Mouse (Mus musculus): ENCODE results near the gene Prn. TPM values are rescaled to one million over a fixed set of nuclear protein-coding genes. Genes with fewer than 3 reads are reported as not detected.
A peak's percentile ranks its signal among the peaks of the same experiment; 100 is the strongest.

The Prn gene
- polyA plus RNA-seq, 1 experiment from 2014 or later: not detected

GRCm38 (mm10) chr2:131908351-131908861, 1.4 kb upstream of the Prn start:
- no peak overlapping the region for H3K4me3 ChIP-seq (ENCODE audit: low read depth, low read length)
- H3K36me3 ChIP-seq (replicated peaks; ENCODE audit: control insufficient read depth, insufficient read depth, low read depth, low read length): no peaks in the 10 kb centered on the region
- H3K9me3 ChIP-seq (replicated peaks; ENCODE audit: control insufficient read depth, low read length): no peaks in the 10 kb centered on the region
- H3K4me1 ChIP-seq (ENCODE audit: control insufficient read depth, insufficient read depth, low read length): no peaks in the 10 kb centered on the region
- H3K27ac ChIP-seq (replicated peaks; ENCODE audit: low read depth, low read length): no peak overlapping the region
- H3K27me3 ChIP-seq (ENCODE audit: control insufficient read depth, insufficient read depth, low read length): no peaks in the 10 kb centered on the region
- 81% methylated on average over 7 of the region's 7 CpGs for WGBS
- ATAC-seq (replicated peaks; ENCODE audit: insufficient number of reproducible peaks, low FRiP score, low TSS enrichment, low read depth) (no peak; the same call in 1 of the 2 replicates), DNase-seq (ENCODE audit: low spot score) (no peak)
- H3K4me2 ChIP-seq (ENCODE audit: low read depth, low read length): no peak overlapping the region
- H3K9ac ChIP-seq (replicated peaks; ENCODE audit: low read length): no peak overlapping the region

GRCm38 (mm10) chr2:131908906-131909305, 851 bp upstream of the Prn start:
- Histone ChIP-seq H3K4me1 (ENCODE audit: control insufficient read depth, insufficient read depth, low read length) (no peaks in the 10 kb centered on the region), H3K36me3 (replicated peaks; ENCODE audit: control insufficient read depth, insufficient read depth, low read depth, low read length) (no peaks in the 10 kb centered on the region), H3K9ac (replicated peaks; ENCODE audit: low read length) (no peak overlapping the region), H3K4me2 (ENCODE audit: low read depth, low read length) (no peak overlapping the region), H3K27ac (replicated peaks; ENCODE audit: low read depth, low read length) (no peak overlapping the region), H3K9me3 (replicated peaks; ENCODE audit: control insufficient read depth, low read length) (no peaks in the 10 kb centered on the region), H3K27me3 (ENCODE audit: control insufficient read depth, insufficient read depth, low read length) (no peaks in the 10 kb centered on the region), H3K4me3 (ENCODE audit: low read depth, low read length) (no peak overlapping the region)
- ATAC-seq (replicated peaks; ENCODE audit: insufficient number of reproducible peaks, low FRiP score, low TSS enrichment, low read depth) (no peak), DNase-seq (ENCODE audit: low spot score) (no peak)
- 78% methylated on average over 1 of the region's 1 CpGs for WGBS

- no peak for ATAC-seq (replicated peaks; ENCODE audit: insufficient number of reproducible peaks, low FRiP score, low TSS enrichment, low read depth)
- Histone ChIP-seq H3K36me3 (replicated peaks; ENCODE audit: control insufficient read depth, insufficient read depth, low read depth, low read length) (no peaks in the 10 kb centered on the region), H3K27me3 (ENCODE audit: control insufficient read depth, insufficient read depth, low read length) (no peaks in the 10 kb centered on the region), H3K4me1 (ENCODE audit: control insufficient read depth, insufficient read depth, low read length) (no peaks in the 10 kb centered on the region), H3K4me3 (ENCODE audit: low read depth, low read length) (no peak overlapping the region), H3K27ac (replicated peaks; ENCODE audit: low read depth, low read length) (no peak overlapping the region), H3K9ac (replicated peaks; ENCODE audit: low read length) (no peak overlapping the region), H3K9me3 (replicated peaks; ENCODE audit: control insufficient read depth, low read length) (no peaks in the 10 kb centered on the region), H3K4me2 (ENCODE audit: low read depth, low read length) (no peak overlapping the region)
- DNase-seq (ENCODE audit: low spot score): no peak
- 50% methylated on average over 2 of the region's 2 CpGs for WGBS
These were observed 1.1 kb downstream of the Prn start for GRCm38 (mm10) chr2:131910847-131911246.

- Histone ChIP-seq H3K27me3 (ENCODE audit: control insufficient read depth, insufficient read depth, low read length) (no peaks in the 10 kb centered on the region), H3K4me1 (ENCODE audit: control insufficient read depth, insufficient read depth, low read length) (no peaks in the 10 kb centered on the region), H3K4me3 (ENCODE audit: low read depth, low read length) (no peak overlapping the region), H3K36me3 (replicated peaks; ENCODE audit: control insufficient read depth, insufficient read depth, low read depth, low read length) (no peaks in the 10 kb centered on the region), H3K9ac (replicated peaks; ENCODE audit: low read length) (no peak overlapping the region), H3K4me2 (ENCODE audit: low read depth, low read length) (no peak overlapping the region), H3K9me3 (replicated peaks; ENCODE audit: control insufficient read depth, low read length) (no peaks in the 10 kb centered on the region), H3K27ac (replicated peaks; ENCODE audit: low read depth, low read length) (no peak overlapping the region)
- ATAC-seq (replicated peaks; ENCODE audit: insufficient number of reproducible peaks, low FRiP score, low TSS enrichment, low read depth) (no peak), DNase-seq (ENCODE audit: low spot score) (peak; percentile 11)
- 25% methylated on average over 4 of the region's 4 CpGs for WGBS
These were observed 1.6 kb downstream of the Prn start for GRCm38 (mm10) chr2:131911341-131911740.

GRCm38 (mm10) chr2:131912526-131913258, 2.9 kb downstream of the Prn start:
- no peaks in the 10 kb centered on the region for H3K36me3 ChIP-seq (replicated peaks; ENCODE audit: control insufficient read depth, insufficient read depth, low read depth, low read length)
- ATAC-seq (replicated peaks; ENCODE audit: insufficient number of reproducible peaks, low FRiP score, low TSS enrichment, low read depth): no peak
- no peak overlapping the region for H3K27ac ChIP-seq (replicated peaks; ENCODE audit: low read depth, low read length)
- H3K9me3 ChIP-seq (replicated peaks; ENCODE audit: control insufficient read depth, low read length): no peaks in the 10 kb centered on the region
- no peak overlapping the region for H3K4me3 ChIP-seq (ENCODE audit: low read depth, low read length)
- H3K4me2 ChIP-seq (ENCODE audit: low read depth, low read length): no peak overlapping the region
- no peaks in the 10 kb centered on the region for H3K27me3 ChIP-seq (ENCODE audit: control insufficient read depth, insufficient read depth, low read length)
- 86% methylated on average over 8 of the region's 8 CpGs for WGBS
- H3K4me1 ChIP-seq (ENCODE audit: control insufficient read depth, insufficient read depth, low read length): no peaks in the 10 kb centered on the region
- DNase-seq (ENCODE audit: low spot score): no peak
- H3K9ac ChIP-seq (replicated peaks; ENCODE audit: low read length): no peak overlapping the region

GRCm38 (mm10) chr2:131932275-131932902, 22.6 kb downstream of the Prn start:
- Histone ChIP-seq H3K9me3 (replicated peaks; ENCODE audit: control insufficient read depth, low read length) (no peaks in the 10 kb centered on the region), H3K4me3 (ENCODE audit: low read depth, low read length) (no peak overlapping the region), H3K9ac (replicated peaks; ENCODE audit: low read length) (no peak overlapping the region), H3K27ac (replicated peaks; ENCODE audit: low read depth, low read length) (no peak overlapping the region), H3K4me1 (ENCODE audit: control insufficient read depth, insufficient read depth, low read length) (no peaks in the 10 kb centered on the region), H3K36me3 (replicated peaks; ENCODE audit: control insufficient read depth, insufficient read depth, low read depth, low read length) (no peaks in the 10 kb centered on the region), H3K4me2 (ENCODE audit: low read depth, low read length) (no peak overlapping the region), H3K27me3 (ENCODE audit: control insufficient read depth, insufficient read depth, low read length) (no peaks in the 10 kb centered on the region)
- DNase-seq (ENCODE audit: low spot score): no peak
- no peak for ATAC-seq (replicated peaks; ENCODE audit: insufficient number of reproducible peaks, low FRiP score, low TSS enrichment, low read depth)
- 71% methylated on average over 7 of the region's 7 CpGs for WGBS

- Histone ChIP-seq H3K9me3 (replicated peaks; ENCODE audit: control insufficient read depth, low read length) (no peaks in the 10 kb centered on the region), H3K27ac (replicated peaks; ENCODE audit: low read depth, low read length) (no peak overlapping the region), H3K4me2 (ENCODE audit: low read depth, low read length) (no peak overlapping the region), H3K4me1 (ENCODE audit: control insufficient read depth, insufficient read depth, low read length) (no peaks in the 10 kb centered on the region), H3K36me3 (replicated peaks; ENCODE audit: control insufficient read depth, insufficient read depth, low read depth, low read length) (no peaks in the 10 kb centered on the region), H3K4me3 (ENCODE audit: low read depth, low read length) (no peak overlapping the region), H3K9ac (replicated peaks; ENCODE audit: low read length) (no peak overlapping the region), H3K27me3 (ENCODE audit: control insufficient read depth, insufficient read depth, low read length) (no peaks in the 10 kb centered on the region)
- ATAC-seq (replicated peaks; ENCODE audit: insufficient number of reproducible peaks, low FRiP score, low TSS enrichment, low read depth): no peak; the same call in 1 of the 2 replicates
- DNase-seq (ENCODE audit: low spot score): no peak
- WGBS: 29% methylated on average over 6 of the region's 6 CpGs
These were observed 23.3 kb downstream of the Prn start for GRCm38 (mm10) chr2:131933013-131933412.

GRCm38 (mm10) chr2:131933598-131933997, 23.8 kb downstream of the Prn start:
- ATAC-seq (replicated peaks; ENCODE audit: insufficient number of reproducible peaks, low FRiP score, low TSS enrichment, low read depth): no peak
- no peaks in the 10 kb centered on the region for H3K4me1 ChIP-seq (ENCODE audit: control insufficient read depth, insufficient read depth, low read length)
- DNase-seq (ENCODE audit: low spot score): no peak
- no peak overlapping the region for H3K4me3 ChIP-seq (ENCODE audit: low read depth, low read length)
- H3K9ac ChIP-seq (replicated peaks; ENCODE audit: low read length): no peak overlapping the region
- no peaks in the 10 kb centered on the region for H3K9me3 ChIP-seq (replicated peaks; ENCODE audit: control insufficient read depth, low read length)
- no peaks in the 10 kb centered on the region for H3K27me3 ChIP-seq (ENCODE audit: control insufficient read depth, insufficient read depth, low read length)
- no peaks in the 10 kb centered on the region for H3K36me3 ChIP-seq (replicated peaks; ENCODE audit: control insufficient read depth, insufficient read depth, low read depth, low read length)
- H3K27ac ChIP-seq (replicated peaks; ENCODE audit: low read depth, low read length): no peak overlapping the region
- 59% methylated on average over 3 of the region's 3 CpGs for WGBS
- H3K4me2 ChIP-seq (ENCODE audit: low read depth, low read length): no peak overlapping the region
